Mouse (Mus musculus) megakaryocyte, embryonic 14.5 days (primary cell): ENCODE measurements around the gene Nudt15. TPM values are rescaled to one million over a fixed set of nuclear protein-coding genes. Genes with fewer than 3 reads are reported as not detected.

Experiments used
- H3K27me3 ChIP-seq: replicated peaks from 2 replicates; pipeline ENCODE3; 2012; ENCODE audit warnings: inconsistent platforms
- H3K36me3 ChIP-seq: replicated peaks from 2 replicates; pipeline ENCODE3; 2012; ENCODE audit warnings: low read length, inconsistent platforms, mixed read lengths
- H3K4me1 ChIP-seq: 2 replicates; pipeline ENCODE4 v1.6.1; 2012; ENCODE audit warnings: inconsistent platforms
- H3K4me3 ChIP-seq: replicated peaks from 2 replicates; pipeline ENCODE3; 2012; ENCODE audit warnings: moderate library complexity, mild to moderate bottlenecking, inconsistent platforms
- H3K9me3 ChIP-seq: 2 replicates; pipeline ENCODE4 v1.6.1; 2012; ENCODE audit warnings: inconsistent platforms
- FLI1 ChIP-seq: IDR thresholded peaks from 2 replicates; pipeline ENCODE4 v1.6.1; 2012; ENCODE audit warnings: low read length, inconsistent platforms, mixed read lengths
- GATA1 ChIP-seq: IDR thresholded peaks from 3 replicates; pipeline ENCODE4 v1.6.1; 2012; ENCODE audit warnings: mixed read lengths, low read length, inconsistent platforms, borderline replicate concordance
- polyA plus RNA-seq: library from polyadenylated mRNA; stranded (reverse); fragments of >175 nt; gene quantifications from 2 replicates; pipeline ENCODE4 v1.2.3, GENCODE M21; 2012; ENCODE audit warnings: low replicate concordance; ENCODE audit not compliant: insufficient read depth

Nudt15 gene
- polyA plus RNA-seq, 1 experiment: 0.08 TPM

DNA sequence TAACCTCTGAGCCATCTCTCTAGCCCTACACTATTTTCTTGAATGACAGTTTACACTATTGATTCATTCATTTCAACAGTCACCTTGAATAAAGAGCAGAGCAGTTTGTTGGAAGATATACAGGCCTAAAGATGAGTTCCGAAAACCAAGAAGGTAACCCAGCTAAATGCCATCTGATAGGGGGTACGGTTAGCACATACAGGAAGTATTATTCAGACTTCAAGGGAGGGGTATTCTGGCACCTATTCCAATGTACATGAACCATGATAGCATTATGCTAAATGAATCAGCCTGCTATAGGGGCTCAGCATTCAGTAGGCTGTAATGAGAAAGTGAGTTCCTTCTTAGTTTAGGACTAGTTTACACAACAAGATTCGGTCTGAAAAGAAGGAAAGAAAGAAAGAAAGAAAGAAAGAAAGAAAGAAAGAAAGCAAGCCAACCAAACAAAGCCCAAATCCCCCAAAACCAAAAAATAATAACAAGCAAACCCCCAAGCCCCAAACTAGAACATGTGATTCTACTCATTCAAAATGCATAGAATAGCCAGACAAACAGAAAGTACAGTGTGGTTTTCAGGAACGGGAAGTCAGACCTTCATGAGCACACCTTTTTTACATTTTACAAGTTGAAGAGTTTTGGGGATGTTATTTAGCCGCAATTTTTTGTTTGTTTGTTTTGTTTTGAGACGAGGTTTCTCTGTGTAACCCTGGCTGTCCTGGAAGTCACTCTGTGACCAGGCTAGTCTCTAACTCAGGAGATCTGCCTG lies 39.2 kb downstream of the Nudt15 start:
- peaks cover 76% of the 10 kb centered on the region for H3K4me1 ChIP-seq
- H3K4me3 ChIP-seq: no peak overlapping the region
- TF ChIP-seq FLI1: no peak
- no peak for TF ChIP-seq GATA1
- H3K27me3 ChIP-seq: no peaks in the 10 kb centered on the region
- peaks cover 23% of the 10 kb centered on the region for H3K36me3 ChIP-seq
- H3K9me3 ChIP-seq: no peaks in the 10 kb centered on the region

GRCm38 (mm10) chr14:73507702-73508376 lies 40.2 kb downstream of the Nudt15 start:
- Histone ChIP-seq H3K36me3 (peaks cover 14% of the 10 kb centered on the region), H3K9me3 (no peaks in the 10 kb centered on the region), H3K4me1 (peaks cover 83% of the 10 kb centered on the region), H3K27me3 (no peaks in the 10 kb centered on the region), H3K4me3 (peak overlapping the region; percentile 71)
- no peak for TF ChIP-seq FLI1
- no peak for TF ChIP-seq GATA1

DNA sequence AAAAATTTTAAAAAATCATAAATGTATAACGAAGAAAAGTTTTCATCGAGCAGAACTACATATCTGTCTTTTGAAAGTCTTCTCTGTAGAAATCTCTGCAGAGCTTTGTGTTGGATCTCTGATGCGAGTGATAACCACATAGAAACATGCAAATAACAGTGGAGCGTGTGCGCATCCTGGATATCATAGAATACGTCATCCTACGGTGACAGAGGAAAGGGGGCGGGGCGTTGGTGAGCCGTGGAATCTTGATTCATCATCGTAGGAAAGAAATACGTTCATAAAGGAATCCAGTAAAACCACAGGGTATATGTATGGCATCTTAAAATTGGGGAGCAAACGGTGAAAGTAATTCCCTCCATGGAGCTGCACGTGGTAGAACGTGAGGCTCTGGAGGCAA lies 40.8 kb downstream of the Nudt15 start:
- H3K27me3 ChIP-seq: no peaks in the 10 kb centered on the region
- no peaks in the 10 kb centered on the region for H3K9me3 ChIP-seq

DNA sequence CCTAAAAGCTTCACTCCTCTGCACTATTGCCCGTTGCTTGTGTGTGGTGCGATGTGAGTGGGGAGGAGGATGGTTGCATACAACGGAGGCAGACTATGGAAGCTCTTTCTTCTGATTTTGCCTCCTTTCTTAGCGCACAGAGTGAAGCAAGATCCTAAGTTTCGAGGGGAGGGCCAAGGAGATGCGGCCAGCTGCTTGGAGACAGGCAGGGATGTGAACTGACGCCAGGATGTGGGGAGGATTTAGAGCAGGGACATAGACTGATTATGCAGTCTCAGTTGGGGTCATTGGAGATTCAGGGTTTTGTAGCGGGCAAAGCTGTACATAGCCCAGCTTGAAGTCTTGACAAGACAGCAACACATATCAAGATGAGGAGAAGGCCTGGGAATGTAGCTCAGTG lies 41.8 kb downstream of the Nudt15 start:
- Histone ChIP-seq H3K36me3 (no peaks in the 10 kb centered on the region), H3K4me3 (peak overlapping the region; percentile 10), H3K27me3 (no peaks in the 10 kb centered on the region), H3K4me1 (peaks cover 71% of the 10 kb centered on the region), H3K9me3 (no peaks in the 10 kb centered on the region)
- TF ChIP-seq FLI1 (no peak), GATA1 (no peak)

More for the DNA sequence above, 40.8 kb downstream of the Nudt15 start:
- Histone ChIP-seq H3K4me1 (peaks cover 80% of the 10 kb centered on the region), H3K36me3 (peaks cover 9% of the 10 kb centered on the region), H3K4me3 (no peak overlapping the region)
- TF ChIP-seq FLI1: no peak
- TF ChIP-seq GATA1: no peak

- no peaks in the 10 kb centered on the region for H3K36me3 ChIP-seq
- peaks cover 5% of the 10 kb centered on the region for H3K27me3 ChIP-seq
- H3K9me3 ChIP-seq: no peaks in the 10 kb centered on the region
- no peak overlapping the region for H3K4me3 ChIP-seq
- H3K4me1 ChIP-seq: peaks cover 51% of the 10 kb centered on the region
- TF ChIP-seq GATA1 (no peak), FLI1 (no peak)
Measured at GRCm38 (mm10) chr14:73503237-73503933, 44.7 kb downstream of the Nudt15 start.

DNA sequence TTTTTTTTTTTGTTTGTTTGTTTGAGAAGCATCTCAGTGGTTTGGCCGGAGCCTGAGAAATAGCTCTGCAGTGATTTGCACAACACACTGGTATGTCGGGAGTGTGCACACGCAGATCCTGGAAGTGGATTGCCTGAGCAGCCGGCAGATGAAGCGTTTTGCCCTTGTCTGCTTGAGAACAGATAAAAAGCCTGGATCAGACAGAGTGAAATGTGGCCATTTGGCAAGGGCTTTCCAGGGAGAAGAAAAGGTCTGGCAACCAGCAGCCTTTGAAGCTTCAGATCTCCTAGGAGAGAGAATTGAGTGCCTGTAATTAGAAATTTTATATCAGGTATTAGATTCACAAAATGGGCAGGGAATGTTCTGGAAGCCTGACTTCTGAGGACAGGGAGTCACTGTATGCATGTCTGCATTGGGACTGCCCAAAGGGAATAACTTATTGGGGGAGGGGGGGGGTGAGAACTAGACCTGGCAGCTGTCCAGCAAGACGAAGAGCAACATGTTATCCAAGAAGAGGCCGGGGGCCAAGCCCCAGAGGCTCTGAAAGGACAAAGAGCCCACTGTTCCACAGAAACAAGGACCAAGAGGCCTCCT lies 45.4 kb downstream of the Nudt15 start:
- TF ChIP-seq GATA1 (no peak), FLI1 (no peak)
- Histone ChIP-seq H3K4me1 (peaks cover 45% of the 10 kb centered on the region), H3K27me3 (peaks cover 9% of the 10 kb centered on the region), H3K36me3 (no peaks in the 10 kb centered on the region), H3K9me3 (no peaks in the 10 kb centered on the region), H3K4me3 (no peak overlapping the region)

DNA sequence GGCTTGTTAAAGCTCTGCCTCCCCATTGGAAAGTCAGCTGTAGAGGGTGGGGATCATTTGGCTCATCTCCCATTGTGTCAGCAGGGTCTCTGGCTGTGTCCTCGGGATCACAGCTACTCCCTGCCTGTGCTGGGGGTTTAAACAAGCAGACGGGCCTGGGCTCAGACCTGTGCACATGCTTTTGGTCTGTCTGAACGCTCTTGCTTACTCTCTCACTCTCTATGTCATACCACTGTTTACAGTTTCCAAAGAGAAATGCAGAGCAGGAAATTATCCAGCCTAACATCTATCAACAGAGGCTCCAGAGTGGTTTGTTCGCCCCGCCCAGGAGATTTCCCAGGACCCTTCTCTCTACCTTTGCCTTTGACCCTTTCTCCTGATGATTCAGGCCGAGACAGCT lies 46.3 kb downstream of the Nudt15 start:
- Histone ChIP-seq H3K9me3 (no peaks in the 10 kb centered on the region), H3K4me3 (no peak overlapping the region), H3K36me3 (no peaks in the 10 kb centered on the region), H3K27me3 (peaks cover 9% of the 10 kb centered on the region), H3K4me1 (peaks cover 36% of the 10 kb centered on the region)
- TF ChIP-seq FLI1: no peak
- no peak for TF ChIP-seq GATA1

- H3K9me3 ChIP-seq: no peaks in the 10 kb centered on the region
- peaks cover 33% of the 10 kb centered on the region for H3K4me1 ChIP-seq
- H3K27me3 ChIP-seq: peaks cover 9% of the 10 kb centered on the region
- no peaks in the 10 kb centered on the region for H3K36me3 ChIP-seq
- TF ChIP-seq GATA1: no peak
- no peak for TF ChIP-seq FLI1
- H3K4me3 ChIP-seq: no peak overlapping the region
Measured at GRCm38 (mm10) chr14:73501283-73501682, 46.8 kb downstream of the Nudt15 start.

- no peak overlapping the region for H3K4me3 ChIP-seq
- peaks cover 9% of the 10 kb centered on the region for H3K27me3 ChIP-seq
- peaks cover 5% of the 10 kb centered on the region for H3K9me3 ChIP-seq
- peaks cover 3% of the 10 kb centered on the region for H3K36me3 ChIP-seq
- peaks cover 16% of the 10 kb centered on the region for H3K4me1 ChIP-seq
- no peak for TF ChIP-seq FLI1
Measured at GRCm38 (mm10) chr14:73495753-73496152, 52.3 kb downstream of the Nudt15 start.

- Histone ChIP-seq H3K4me3 (no peak overlapping the region), H3K27me3 (peaks cover 9% of the 10 kb centered on the region), H3K4me1 (peaks cover 16% of the 10 kb centered on the region), H3K9me3 (peaks cover 11% of the 10 kb centered on the region), H3K36me3 (peaks cover 3% of the 10 kb centered on the region)
- TF ChIP-seq FLI1: no peak
- TF ChIP-seq GATA1: no peak
Measured at GRCm38 (mm10) chr14:73494122-73494521, 53.9 kb downstream of the Nudt15 start.
